Mouse (Mus musculus): Measurements from ENCODE around the gene Ppp1r8.

DNA sequence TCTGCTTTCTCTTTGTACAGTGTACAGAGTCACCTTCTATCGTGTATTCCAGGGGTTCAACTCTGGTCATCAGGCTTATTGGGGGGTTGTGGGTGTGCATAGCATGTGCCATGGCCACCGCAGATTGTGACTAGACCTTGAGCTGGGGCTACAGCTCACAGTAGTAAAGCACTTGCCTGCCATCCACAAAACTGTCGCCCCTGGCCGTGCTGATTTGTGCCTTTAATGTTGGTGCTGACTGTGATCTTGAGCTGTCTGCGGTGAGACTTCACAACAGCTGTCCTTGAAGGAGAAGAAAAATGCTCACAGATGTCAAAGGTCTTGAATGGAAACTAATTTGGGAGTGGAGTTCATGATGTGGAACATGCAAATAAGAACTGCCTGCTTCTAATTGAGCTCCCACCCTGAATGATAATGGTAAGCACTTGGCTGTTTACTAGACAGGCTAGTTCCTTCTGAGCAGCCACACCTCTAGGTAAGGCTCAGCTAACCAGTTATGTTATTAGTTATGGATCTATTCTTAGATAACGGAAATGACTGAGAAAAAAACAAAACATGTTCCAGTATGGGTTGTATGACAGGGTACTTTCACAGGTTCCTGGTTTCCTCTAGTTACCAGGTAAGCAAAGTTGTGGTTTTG is 64.3 kb downstream of the Ppp1r8 start:
- no peak for TF ChIP-seq CTCF (IDR thresholded peaks at IDR 0.05; ENCODE audit: control insufficient read depth, insufficient read depth, low read length)
- no peak for TF ChIP-seq POLR2A (IDR thresholded peaks at IDR 0.05; ENCODE audit: borderline replicate concordance, control insufficient read depth, low read depth, low read length)
